Mouse (Mus musculus) right cerebral cortex, postnatal 36 days (tissue): ENCODE results near the gene Ubxn1.
"Not testable (repeated sequence)": the region's sequence is repeated elsewhere in the genome, so short reads cannot be mapped to it uniquely, and the experiment has no call there.

ENCODE experiments used
- DNase-seq, 2 experiments: peaks; one replicate each; pipeline ENCODE4 v3.0.0; 2022; ENCODE audit warnings: low spot score in 2 of 2, mixed read lengths in 1 of 2

The Ubxn1 gene

GRCm38 (mm10) chr19:8857689-8858088, 13.6 kb upstream of the Ubxn1 start:
- no peak for DNase-seq

DNA sequence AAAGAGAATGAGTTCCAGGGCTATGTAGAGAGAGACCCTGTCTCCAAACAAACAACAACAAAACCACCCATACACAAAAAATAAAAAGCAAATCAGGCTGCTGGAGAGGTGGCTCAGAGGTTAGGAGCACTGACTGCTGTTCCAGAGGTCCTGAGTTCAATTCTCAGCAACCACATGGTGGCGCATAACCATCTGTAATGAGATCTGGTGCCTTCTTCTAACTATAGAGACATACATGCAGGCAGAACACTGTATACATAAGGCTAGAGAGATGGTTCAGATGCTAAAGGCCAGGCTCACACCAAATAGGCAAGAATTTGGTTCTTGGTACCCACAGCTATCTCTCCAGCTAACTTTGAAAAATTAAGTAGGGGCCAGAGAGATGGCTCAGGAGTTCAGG, 12.3 kb upstream of the Ubxn1 start:
- no peak for DNase-seq

- DNase-seq, result peak in 1 of 2 experiments; percentile 41
Measured at GRCm38 (mm10) chr19:8864265-8864664, 7.0 kb upstream of the Ubxn1 start.

DNA sequence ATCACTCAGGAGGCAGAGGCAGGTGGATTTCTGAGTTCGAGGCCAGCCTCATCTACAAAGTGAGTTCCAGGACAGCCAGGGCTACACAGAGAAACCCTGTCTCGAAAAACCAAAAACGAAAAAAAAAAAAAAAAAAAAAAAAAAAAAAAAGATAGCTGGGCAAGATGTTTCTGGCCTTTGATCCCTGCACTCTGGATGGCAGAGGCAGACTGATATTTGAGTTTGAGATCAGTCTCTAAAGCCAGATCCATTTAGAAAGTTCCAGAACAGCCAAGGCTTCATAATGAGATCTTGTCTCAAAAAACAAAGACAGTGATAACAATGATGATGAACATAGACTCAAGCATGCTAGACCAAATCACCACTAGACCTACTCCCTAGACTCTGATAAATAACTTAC, 915 bp upstream of the Ubxn1 start:
- DNase-seq, result not testable (repeated sequence)

- no peak for DNase-seq
Measured at GRCm38 (mm10) chr19:8870838-8871237, 458 bp upstream of the Ubxn1 start.

GRCm38 (mm10) chr19:8872266-8872840, 1.1 kb downstream of the Ubxn1 start:
- DNase-seq, result no peak

- no peak for DNase-seq
Measured at GRCm38 (mm10) chr19:8875031-8875430, 3.7 kb downstream of the Ubxn1 start.

GRCm38 (mm10) chr19:8880311-8881033, 9.2 kb downstream of the Ubxn1 start, which contains the start of gene Uqcc3:
Uqcc3 (minus strand) TSS chr19:8880923.
- DNase-seq, result peak; percentile 86 to 88

GRCm38 (mm10) chr19:8881034-8881392, 9.7 kb downstream of the Ubxn1 start:
- no peak for DNase-seq

DNA sequence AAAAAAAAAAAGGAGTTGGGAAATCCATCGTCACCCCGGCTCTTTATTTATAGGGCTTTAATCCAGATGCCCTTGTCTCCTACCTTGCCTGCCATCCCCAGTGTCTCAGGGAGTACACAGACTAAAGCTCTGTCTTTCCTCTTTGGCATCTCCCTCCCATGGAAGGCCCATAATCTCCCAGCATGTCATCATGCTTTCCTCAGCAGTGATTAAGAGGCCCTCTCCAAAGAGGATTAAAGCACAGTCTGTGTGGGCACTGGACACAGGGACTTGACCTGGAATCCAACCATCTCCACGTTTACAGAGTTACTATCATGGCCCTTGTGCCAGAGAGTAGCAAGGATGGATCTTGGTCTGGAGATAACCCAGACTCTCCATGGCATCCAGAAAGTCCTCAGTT, 12.3 kb downstream of the Ubxn1 start, which contains the start of the genes Lbhd1 and Gm49403:
TSS of gene Lbhd1 (plus strand) at position 117 of the 400 bp plus-strand sequence.
TSS of gene Gm49403 (plus strand) at position 315 of the 400 bp plus-strand sequence.
- DNase-seq, result no peak

DNA sequence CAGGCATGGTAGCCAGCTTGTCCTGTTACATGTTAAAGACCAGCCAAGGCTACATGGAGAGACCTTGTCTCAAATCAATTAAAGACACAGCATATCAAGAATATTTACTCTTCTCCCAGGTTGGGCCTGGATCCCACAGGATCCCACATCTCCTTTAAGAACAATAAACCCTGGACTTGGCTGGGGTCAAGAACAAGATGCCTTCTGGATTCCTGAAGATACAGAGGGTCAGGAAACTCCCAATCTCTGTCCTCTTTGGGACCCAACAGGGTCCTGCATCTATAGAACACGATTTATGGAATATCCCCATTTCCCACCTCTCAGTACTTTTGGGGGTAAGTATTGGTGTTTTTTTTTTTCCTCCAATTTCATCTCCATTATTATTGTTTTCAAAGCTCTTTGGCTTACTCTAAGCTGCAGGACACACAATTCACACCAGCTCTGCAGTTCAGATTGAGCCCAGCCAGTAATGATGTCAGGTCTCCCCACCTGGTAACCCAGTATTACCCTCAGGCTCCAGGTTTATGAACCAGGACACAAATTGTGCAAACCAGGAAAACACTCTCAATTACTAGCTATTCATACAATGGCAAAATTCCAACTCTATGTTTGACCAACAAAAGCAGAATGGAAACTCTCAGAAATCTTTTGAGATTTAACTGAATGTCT, 15.8 kb downstream of the Ubxn1 start:
- DNase-seq, result no peak

DNA sequence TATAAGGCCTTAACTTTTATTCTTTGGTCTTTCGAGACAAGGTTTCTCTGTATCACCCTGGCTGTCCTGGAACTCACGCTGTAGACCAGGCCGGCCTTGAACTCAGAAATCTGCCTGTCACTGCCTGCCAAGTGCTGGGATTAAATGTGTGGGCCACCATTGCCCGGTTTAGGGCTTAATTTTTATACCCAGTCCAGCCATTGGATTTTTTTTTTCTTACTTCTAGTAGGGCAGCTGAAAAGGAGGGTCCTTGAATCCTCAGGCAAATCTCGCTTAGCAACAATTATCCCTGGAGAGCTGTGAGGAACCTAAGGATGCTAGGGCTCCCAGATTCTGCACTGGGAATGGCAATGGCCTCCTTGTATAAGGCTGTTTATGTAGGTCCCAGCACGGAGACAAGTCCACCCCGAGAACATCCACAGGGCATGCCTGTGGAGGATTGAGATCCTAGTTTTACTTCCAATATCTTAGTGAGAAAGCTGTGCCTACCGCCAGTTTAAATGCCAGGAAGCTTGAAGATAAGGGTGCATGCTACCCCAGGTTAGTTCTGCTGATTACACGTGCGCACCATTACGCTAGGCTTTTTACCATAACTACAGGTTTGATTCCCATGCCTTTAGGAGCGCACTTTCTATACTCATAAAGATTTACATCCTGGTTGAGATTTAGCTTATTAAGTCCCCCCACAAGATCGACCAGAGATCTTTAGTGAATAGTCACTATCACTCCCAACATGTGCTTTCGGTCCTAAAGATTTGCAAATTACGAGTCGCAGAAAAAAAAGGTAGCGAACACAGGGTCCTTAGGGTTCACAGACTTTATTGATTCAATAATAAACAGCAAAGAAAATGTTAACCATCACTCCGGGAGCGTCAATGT, 16.5 kb downstream of the Ubxn1 start:
- no peak for DNase-seq

DNA sequence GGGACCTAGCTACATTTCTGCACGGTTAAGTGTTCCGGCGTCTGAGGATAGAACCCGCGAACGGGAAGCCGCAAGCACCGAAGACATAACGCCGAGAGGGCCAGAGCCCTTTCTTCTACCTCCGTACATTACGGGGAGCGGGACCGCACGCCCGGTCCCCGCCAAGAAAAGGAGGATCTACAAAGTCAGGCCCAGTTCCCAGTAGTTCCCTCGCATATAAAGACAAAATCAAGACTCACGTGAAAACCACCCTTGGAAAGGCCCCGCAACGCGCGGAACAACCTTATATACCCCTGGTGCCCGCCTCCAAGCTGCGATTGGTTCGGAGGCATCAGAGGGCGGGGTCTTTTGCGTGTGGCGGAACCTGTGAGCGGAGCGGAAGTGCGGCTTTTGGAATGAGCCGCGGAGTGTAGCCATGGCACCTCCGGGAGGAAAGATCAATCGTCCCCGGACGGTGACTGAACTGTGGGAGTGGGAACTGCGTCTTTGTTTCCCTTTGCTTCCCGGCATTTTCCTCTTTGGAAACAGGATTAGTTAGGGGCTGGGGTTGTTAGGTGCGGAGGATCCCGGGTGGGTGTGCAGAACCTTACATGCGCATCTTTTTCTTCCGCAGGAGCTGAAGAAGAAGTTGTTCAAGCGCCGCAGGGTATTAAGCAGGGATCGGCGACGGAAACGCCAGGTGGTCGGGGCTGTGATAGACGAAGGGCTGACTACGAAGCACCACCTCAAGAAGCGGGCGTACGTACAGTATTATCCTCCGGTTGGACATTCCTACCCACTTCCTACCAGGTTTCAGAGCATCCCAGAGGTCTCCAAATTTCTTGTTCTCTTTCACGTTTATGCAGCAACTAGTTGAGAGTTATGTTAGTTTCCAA, 17.5 kb downstream of the Ubxn1 start, which contains the start of the genes 1810009A15Rik and Gm49416:
TSS of gene 1810009A15Rik (plus strand) at position 343 of the 875 bp plus-strand sequence.
TSS of gene Gm49416 (plus strand) at position 416 of the 875 bp plus-strand sequence.
- peak; percentile 91 to 93 for DNase-seq

DNA sequence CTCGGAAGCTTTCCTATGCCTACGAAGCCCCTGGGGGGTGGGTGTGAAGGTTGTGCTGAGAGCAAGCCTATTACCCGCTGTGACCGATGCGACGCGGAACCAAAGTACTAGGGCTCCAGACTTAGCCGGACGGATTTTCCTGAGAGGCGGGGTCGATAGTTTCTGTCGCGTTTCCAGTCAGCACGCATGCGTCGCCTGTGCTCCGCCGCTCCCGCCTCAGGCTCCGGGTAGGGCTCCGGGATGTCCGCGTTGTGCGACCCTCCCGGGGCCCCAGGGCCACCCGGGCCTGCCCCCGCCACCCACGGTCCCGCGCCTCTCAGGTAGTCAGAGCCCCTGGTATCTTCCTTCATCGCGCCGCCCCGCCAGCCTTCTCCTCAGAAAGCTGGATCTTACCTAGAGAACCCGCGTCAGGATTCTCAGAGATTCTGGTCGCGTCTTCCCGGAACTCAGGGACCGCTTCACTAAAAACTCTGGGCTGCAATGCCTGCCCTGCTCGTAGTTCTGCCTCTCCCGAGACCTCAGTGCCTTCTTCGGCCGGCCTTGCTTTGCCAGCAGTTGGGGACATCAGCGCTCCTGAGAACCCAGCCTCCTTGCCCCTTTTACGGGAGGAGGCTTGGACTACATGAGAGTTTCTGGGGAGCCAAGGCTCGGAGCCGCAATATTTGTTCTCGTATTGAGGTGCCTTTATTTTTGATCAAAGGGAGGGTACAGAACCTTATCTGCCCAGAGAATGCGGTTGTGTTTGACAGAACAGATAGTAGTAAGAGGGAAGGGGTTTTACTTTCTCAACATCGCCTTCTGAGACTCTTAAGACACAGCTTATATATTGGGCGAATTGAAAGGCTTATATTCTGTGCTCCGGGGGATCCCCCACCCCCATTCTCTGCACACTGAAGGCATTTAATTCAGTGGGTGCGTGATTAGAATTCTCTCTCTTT, 21.8 kb downstream of the Ubxn1 start, which contains the start of gene Ints5:
TSS of gene Ints5 (plus strand) at position 177 of the 938 bp plus-strand sequence.
- DNase-seq, result peak; percentile 76 to 77

GRCm38 (mm10) chr19:8895397-8895960, 24.2 kb downstream of the Ubxn1 start:
- no peak for DNase-seq

DNA sequence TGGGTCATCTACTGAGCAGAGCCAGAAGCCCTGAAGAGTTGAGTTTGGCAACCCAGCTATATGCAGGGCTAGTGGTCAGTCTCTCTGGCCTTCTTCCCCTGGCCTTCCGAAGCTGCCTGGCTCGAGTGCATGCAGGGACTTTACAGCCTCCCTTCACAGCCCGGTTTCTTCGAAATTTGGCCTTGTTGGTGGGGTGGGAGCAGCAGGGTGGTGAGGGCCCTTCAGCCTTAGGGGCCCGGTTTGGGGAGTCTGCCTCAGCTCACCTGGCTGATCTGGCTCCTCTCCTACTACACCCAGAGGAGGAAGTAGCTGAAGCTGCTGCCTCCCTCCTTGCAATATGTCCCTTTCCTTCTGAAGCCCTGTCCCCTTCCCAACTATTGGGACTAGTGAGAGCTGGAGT, 24.9 kb downstream of the Ubxn1 start:
- not testable (repeated sequence) for DNase-seq

DNA sequence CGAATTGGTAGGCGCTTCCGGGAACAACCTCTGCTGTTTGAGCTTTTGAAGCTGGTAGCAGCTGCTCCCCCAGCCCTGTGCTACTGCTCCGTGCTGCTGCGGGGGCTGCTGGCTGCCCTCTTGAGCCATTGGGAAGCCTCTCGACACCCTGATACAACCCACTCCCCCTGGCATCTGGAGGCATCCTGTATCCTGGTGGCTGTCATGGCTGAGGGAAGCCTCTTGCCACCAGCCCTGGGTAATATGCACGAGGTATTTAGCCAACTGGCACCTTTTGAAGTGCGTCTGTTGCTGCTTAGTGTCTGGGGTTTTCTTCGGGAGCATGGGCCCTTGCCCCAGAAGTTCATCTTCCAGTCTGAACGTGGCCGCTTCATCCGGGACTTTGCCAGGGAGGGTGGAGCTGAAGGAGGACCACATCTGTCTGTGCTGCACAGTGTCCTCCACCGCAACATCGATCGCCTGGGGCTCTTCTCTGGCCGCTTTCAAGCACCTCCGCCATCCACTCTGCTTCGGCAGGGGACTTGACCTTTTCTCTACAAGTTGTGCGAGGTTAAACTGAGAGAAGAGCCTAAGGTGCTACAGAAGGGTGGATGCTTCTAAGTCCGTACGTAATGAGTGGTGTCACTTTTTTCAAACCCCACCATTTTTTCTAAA, 26.0 kb downstream of the Ubxn1 start:
- DNase-seq, result not testable (repeated sequence)

- DNase-seq, result peak; percentile 95 to 97
Measured at GRCm38 (mm10) chr19:8897865-8898495, 26.7 kb downstream of the Ubxn1 start, which contains the start of gene Ganab. Ganab (plus strand) TSS chr19:8898071.
